Mouse (Mus musculus): ENCODE results near the gene Gm9844. TPM values are rescaled to one million over a fixed set of nuclear protein-coding genes. Genes with fewer than 3 reads are reported as not detected.

Gene Gm9844
- polyA plus RNA-seq, 1 experiment from 2014 or later = 16.7 TPM

Other genes with a start within 250 kb of the Gm9844 start
- gene Lypd3, start 225.7 kb upstream of the Gm9844 start, polyA plus RNA-seq (2014; fragmentation: Nextera tagmentation; extraction: Ambion mirVana) = 0.50 and 0.77 TPM in 2 replicates
- not detected in 2 replicates for gene Tex101, start 185.5 kb upstream of the Gm9844 start, polyA plus RNA-seq (2014; fragmentation: Nextera tagmentation; extraction: Ambion mirVana)
- gene BC049730, start 153.0 kb upstream of the Gm9844 start, polyA plus RNA-seq (2014; fragmentation: Nextera tagmentation; extraction: Ambion mirVana) = not detected in 2 replicates
- not detected in 2 replicates for gene Gm4763, start 135.3 kb upstream of the Gm9844 start, polyA plus RNA-seq (2014; fragmentation: Nextera tagmentation; extraction: Ambion mirVana)
- gene Cd177, start 101.9 kb upstream of the Gm9844 start, polyA plus RNA-seq (2014; fragmentation: Nextera tagmentation; extraction: Ambion mirVana) = 0.11 and 0.50 TPM in 2 replicates
- gene Ceacam10, start 85.0 kb upstream of the Gm9844 start, polyA plus RNA-seq (2014; fragmentation: Nextera tagmentation; extraction: Ambion mirVana) = not detected in 2 replicates
- gene Lypd4, start 7.7 kb downstream of the Gm9844 start, polyA plus RNA-seq (2014; fragmentation: Nextera tagmentation; extraction: Ambion mirVana) = not detected in 2 replicates
- gene Dmrtc2, start 7.8 kb downstream of the Gm9844 start, polyA plus RNA-seq (2014; fragmentation: Nextera tagmentation; extraction: Ambion mirVana) = not detected in 2 replicates
- 3,468 and 3,555 TPM in 2 replicates for gene Rps19, start 22.2 kb downstream of the Gm9844 start, polyA plus RNA-seq (2014; fragmentation: Nextera tagmentation; extraction: Ambion mirVana)
- gene Cd79a, start 35.2 kb downstream of the Gm9844 start, polyA plus RNA-seq (2014; fragmentation: Nextera tagmentation; extraction: Ambion mirVana) = 0.28 and 0.32 TPM in 2 replicates
- 80.6 and 85.3 TPM in 2 replicates for gene Arhgef1, start 40.7 kb downstream of the Gm9844 start, polyA plus RNA-seq (2014; fragmentation: Nextera tagmentation; extraction: Ambion mirVana)
- gene Gm4881, start 82.3 kb downstream of the Gm9844 start, polyA plus RNA-seq (2014; fragmentation: Nextera tagmentation; extraction: Ambion mirVana) = not detected in 2 replicates
- gene Rabac1, start 110.5 kb downstream of the Gm9844 start, polyA plus RNA-seq (2014; fragmentation: Nextera tagmentation; extraction: Ambion mirVana) = 164 TPM in 2 replicates
- gene Atp1a3, start 143.7 kb downstream of the Gm9844 start, polyA plus RNA-seq (2014; fragmentation: Nextera tagmentation; extraction: Ambion mirVana) = 3.5 and 4.1 TPM in 2 replicates
- gene Grik5, start 210.1 kb downstream of the Gm9844 start, polyA plus RNA-seq (2014; fragmentation: Nextera tagmentation; extraction: Ambion mirVana) = 7.0 and 8.8 TPM in 2 replicates
- gene Zfp574, start 210.4 kb downstream of the Gm9844 start, polyA plus RNA-seq (2014; fragmentation: Nextera tagmentation; extraction: Ambion mirVana) = 21.9 and 24.8 TPM in 2 replicates